Mouse (Mus musculus) frontal cortex, postnatal 14 days (tissue): ENCODE data around the gene Slco2a1.

ENCODE experiments used
- DNase-seq, 2 experiments: peaks; one replicate each; pipeline ENCODE4 v3.0.0; 2022; ENCODE audit warnings: low spot score in 2 of 2

Slco2a1 gene

DNA sequence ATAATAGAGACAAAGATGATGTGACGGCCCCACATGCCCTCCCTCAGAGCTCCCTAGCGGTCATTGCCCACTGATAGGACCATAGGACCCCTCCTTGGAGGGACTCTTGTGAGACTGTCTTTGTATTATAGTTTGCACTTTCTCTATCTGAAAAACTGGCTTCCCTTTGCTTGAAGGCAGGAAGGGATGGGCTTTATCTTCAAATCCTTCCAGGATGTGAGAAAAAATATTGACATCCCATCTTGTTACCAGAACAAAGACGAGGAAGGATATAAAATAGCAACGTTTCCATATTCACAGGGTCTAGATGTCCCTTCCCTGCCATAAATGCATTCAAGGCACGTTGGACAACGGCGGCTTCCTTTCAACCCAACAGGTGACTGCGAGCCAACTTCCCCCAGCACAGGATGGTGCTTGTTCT is 48.5 kb downstream of the Slco2a1 start:
- no peak for DNase-seq

DNA sequence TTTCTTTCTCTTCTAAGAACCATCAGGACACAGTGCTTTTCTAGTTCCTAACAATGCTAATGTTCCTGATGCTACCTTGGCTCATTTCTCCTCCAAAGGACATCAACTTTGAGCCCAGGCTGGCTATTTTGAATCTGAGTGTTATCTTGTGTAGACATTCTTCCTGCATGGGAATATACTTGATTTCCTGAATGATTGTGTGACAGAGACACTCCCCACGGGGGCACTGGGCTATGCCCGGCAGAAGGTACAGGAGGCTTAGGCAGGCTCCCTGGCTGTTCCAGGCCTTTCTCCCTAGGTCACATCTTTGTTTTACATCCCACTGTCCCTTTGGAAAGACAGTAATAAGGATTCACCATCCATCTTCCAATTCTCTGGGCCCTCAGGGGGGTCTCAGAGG is 49.8 kb downstream of the Slco2a1 start:
- no peak for DNase-seq

DNA sequence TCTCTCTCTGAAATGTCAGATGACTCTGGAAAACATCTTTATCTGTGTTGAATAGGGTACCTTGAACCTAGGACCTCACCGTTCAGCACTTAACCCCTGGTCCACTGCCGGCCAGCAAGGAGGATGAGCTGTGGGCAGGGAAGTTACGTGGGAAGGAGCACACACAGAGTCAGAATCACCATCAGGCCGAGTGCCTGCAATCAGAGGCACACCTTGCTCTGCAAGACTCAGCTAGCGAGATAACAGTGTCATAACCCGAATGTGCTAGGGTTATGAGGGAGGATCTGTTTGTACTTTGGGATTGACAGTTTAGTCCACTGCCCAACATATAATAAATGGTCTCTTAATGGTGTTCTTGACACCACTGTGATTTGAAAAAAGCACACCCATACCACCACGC is 50.2 kb downstream of the Slco2a1 start:
- DNase-seq: no peak

DNA sequence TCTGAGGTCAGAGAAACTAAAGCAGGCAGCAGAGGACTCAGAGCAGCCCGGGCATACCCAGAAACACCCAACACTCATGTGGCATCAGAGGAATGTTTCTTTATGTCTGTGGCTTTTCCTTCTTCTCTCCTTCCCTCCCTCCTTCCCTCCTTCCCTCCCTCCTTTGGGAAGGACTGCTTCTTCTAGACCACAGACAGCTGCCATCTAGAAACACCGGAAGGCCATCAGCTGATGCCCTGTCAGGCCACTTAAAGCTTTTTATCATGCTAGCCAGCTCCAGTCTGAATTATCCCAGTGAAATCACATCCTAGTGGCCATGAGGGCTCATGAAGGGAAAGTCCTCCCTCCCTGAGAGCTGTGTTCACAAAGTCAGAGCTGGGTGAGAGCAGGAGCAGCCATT is 52.1 kb downstream of the Slco2a1 start:
- no peak for DNase-seq

DNA sequence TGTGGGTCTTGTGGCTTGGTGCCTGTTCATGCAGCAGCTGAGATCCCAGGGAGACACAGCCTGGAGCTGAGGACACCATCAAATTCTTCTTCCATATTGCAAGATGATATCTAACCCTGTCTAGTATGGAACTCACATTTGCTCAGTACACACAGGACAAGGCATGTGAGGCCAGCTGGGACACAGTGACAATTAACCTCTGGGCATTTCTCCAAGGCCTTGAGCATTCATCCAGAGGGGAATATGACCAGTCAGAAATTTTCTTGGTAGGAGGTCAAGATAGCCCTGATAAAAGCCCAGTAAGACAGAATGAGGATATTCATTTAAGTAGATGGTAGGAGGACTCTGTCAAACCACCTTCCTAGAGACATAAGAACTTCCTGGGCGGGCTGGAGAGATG is 56.9 kb downstream of the Slco2a1 start:
- no peak for DNase-seq

DNA sequence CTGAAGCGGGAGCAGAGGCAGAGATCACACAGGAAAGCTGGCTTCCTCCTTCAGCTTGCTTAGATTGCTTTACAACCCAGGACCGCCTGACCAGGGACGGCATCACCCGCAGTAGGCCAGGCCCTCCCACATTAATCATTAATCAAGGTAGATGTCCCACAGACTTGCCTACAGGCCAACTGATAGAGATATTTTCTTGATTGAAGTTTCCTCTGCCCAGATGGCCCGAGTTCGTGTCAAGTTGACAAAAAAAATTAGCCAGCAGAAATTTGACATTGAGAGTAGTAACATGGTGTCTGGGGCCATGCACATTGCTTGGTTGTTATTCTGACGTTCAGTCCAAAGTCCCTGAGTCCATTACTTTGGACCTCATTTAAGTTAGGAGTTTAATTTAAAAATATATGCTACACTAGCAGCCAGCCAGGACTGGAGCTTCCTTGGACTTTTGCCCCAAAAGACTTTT is 60.6 kb downstream of the Slco2a1 start:
- DNase-seq: no peak

DNA sequence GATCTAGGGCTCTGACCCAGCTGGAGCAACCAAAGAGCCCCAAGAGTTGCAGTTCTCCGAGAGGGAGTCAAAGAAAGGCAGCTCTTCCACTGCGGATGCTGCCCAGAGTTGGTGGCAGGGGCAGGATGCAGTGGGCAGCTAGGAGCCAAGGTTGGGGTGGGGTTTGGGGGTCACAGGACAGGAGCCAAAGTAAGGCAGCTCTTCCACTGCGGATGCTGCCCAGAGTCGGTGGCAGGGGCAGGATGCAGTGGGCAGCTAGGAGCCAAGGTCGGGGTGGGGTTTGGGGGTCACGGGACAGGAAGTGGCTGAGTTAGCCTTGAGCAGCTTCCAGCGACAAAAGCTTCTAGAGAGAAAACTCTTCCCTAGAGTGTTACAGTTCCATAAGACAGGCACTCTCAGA is 65.3 kb downstream of the Slco2a1 start:
- no peak for DNase-seq

DNA sequence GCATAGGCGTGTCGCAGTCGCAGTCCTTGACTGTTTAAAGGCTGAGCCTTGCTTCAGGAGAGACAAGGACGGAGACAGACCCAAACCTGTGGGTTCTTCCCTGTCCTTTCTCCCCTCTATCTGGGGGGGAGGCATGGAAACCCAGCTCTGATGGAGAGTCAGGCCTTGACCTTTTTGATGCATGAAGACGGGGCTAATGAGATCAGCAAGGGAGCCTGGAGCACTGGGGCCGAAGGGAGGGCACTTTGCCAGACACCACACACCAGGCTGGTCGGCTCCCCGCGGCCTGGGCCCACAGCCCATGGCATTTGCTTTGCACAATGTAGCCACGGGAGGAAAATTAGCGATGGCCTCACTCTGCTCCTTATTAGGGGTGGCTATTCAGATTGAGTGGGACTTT is 66.5 kb downstream of the Slco2a1 start:
- no peak for DNase-seq

DNA sequence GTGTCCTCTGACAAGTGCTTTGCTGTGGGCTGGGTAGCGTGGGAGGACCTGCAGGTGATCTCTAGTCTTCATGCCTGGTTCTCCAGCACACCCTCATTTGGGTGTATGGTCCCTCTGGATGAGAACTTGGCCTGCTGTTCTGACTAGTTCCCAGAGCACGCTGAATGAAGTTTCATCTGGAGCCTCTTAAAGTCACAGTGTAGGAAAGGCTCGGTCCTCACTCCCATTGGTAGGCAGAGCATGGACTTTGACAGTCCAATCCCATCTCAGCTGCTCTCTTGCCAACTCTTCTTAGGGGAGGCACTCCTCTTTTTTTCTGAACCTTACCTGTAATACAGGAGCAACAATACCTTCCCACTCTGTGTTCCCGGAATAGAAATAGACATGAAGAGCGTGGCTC is 67.7 kb downstream of the Slco2a1 start:
- no peak for DNase-seq

DNA sequence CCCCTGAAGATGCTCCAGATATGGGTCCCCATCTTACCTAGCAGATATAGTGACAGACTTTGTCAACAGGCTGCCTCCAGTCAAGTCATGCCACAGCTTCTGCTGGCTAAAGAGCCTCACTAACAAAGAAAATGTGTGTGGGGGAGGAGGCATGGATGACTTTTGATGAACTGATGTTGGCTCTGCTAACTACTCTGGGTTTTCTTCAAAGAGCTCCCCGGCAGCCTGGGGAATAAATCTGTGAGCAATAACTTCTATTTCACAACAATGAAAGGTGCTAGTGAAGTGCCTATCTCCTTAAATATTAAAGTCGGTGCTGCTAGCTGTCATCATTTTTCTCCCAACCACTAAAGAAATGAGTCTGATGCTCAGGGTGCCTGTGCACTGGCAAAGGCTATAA is 72.0 kb downstream of the Slco2a1 start:
- DNase-seq: no peak

DNA sequence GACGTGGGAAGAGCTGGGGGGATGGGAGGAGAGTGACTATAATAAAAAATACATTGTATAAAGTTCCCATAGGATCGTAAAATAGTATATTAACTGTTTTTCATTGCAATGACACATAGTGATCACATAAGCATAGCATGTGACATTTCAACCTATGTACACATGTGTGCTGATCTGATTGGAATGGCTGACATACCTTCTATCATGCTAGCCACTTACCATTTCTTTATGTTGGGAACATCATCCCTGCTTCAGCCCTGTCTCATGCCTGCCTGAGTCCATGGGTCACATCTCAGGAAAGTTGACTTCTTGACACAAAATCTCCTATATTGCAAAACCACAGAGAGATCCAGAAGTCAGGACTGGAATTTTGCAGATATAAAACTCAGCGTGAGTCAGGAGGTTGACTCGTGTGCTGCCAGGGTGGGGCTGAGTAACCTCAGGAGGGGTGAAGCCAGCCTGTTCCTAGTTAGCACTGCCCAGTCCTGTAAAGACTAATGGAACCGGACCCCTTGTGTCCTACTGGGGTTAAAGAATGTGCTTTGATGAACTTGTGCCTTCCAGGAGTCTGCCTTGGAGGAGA is 73.0 kb downstream of the Slco2a1 start:
- no peak for DNase-seq

DNA sequence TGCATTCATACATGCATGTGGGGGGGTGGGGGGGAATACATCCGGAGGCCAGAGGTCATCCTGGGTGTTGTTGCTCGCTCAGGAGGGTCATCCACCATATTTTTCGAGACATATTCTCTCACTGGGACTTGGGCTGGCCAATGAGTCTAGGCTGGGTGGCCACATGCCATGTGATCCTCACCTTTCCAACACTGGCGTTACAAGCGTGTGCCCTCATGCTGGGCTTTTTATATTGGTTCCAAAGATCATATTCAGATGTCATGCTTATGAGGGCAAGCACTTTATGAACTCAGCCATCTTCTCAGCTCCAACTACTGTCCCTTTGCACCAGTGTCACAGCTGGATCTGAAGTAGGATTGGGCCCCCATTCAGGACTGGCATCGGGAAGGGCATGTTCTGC is 75.1 kb downstream of the Slco2a1 start:
- DNase-seq: no peak

DNA sequence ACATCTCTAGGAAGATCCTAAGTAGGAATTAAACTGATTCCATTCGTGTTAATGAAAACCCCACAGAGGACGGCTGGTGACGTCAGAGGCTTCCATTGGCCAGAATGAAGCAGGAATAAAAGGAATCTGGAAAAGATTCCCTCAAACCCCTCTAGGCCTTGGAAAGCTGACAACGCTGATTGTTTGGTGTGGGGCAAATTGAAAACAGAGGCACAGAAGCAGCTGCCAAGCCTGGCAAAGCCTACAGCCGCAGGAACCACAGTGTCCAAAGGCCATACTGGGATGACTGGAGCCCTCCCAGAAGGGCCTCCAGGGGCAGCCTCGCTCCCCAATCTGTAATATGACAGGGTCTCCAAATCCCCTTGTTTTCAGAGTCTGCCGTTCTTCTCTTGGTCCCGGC is 78.3 kb downstream of the Slco2a1 start:
- DNase-seq: no peak

DNA sequence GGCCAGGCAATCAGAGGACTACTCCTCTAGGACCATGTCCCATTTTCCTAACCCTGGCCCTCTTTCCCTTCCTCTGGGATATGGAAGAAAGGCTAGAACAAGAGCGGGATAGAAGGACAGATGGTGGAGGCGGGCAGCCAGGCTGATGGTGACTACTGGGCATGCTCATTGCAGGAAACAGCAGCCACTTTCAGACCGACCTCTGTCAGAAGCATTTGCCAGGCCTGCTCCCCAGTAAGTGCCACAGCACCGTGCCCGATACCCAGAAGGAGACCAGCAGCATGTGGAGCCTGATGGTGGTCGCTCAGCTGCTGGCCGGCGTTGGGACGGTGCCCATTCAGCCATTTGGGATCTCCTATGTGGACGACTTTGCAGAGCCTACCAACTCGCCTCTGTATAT is 79.1 kb downstream of the Slco2a1 start:
- DNase-seq: no peak

DNA sequence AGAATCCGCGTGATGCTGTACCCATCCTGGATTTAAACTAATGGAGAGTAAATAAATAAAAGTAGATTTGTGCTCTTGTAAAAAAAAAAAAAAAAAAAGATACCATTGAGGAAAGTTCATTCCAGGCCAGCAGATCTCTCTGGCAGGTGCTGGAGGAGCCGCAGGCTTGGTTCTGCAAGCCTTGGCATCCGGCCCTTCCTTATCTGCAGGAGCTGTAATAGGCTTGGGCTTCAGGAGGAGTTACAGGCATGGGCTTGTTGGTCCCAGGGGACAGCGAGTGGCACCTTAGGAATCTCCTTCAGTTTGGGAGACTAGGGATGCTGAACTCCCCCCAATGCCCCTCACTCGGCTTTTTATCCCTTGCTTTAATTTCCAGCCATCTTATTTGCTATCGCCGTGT is 80.3 kb downstream of the Slco2a1 start:
- DNase-seq: no peak

DNA sequence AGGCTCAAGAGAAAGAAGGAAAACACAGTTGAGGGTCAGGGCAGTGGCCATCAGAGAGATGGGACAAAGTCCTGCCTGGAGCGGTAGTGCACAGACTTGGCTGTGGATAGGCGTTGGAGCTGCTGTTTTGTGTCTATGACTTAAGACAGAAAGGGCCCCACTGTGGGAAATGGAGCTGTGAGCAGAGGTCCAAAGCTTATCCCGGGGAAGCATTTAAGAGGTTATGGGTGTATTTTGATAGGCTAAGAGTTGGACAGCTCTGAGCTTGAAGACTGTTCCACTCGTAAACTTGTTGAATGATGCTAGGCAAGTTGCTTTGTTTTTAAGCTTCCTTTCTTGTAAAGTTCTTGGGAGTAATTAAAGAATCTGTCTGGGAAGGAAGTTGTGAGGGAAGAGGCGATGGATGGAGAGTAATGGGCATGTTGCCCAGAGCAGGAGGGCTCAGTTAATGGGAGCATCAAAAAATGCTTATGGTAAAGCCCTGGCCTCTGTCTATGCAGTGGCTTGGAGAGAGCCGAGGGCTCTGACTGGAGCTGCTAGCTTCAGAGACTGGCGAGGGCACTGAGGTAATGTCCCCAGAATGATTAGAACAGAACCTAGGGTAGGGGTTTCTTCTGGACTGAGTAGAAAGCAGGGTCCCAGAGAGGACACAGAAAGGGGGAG is 83.2 kb downstream of the Slco2a1 start:
- DNase-seq: no peak

DNA sequence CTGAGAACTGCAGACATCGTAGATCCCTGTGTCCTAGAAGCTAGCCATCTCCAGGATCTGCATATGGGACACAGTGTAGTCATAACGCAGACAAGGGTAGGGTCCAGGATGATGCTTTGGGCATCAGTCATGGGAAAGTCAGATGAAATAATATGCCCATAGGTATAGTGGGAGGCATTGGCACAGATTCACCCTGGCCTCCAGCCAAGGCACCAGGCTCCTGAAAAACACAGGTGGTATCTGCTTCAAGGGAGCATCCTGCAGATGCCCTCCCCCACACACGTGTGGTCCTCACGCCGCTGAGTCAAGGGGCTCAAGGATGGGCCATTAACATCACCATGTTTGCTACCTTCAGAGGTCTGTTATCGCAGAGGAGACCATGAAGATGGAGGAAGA is 83.7 kb downstream of the Slco2a1 start:
- no peak for DNase-seq

DNA sequence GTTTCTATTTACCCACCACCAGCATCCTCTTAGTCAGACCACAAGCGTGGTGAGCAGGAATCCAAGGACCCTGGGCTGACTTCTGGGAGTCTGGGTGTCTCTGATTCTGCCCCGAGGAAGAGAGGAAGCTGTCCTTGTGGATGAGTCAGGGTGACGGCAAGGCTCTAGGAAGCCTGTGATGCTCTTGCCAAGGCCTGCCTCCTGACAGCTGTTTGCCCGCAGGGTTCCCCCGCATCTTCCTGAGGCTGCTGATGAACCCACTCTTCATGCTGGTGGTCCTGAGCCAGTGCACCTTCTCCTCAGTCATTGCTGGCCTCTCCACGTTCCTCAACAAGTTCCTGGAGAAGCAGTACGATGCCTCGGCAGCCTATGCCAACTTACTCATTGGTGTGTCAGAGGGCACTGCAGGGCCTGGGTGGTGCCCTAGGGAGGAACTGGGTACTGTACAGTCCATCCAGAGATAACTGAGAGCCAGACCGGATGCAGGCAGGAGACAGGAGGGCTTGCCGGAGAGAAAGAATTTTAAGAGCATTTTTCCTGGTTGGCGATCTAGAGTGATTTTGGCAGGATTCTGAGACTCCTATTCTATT is 84.5 kb downstream of the Slco2a1 start:
- DNase-seq: no peak

DNA sequence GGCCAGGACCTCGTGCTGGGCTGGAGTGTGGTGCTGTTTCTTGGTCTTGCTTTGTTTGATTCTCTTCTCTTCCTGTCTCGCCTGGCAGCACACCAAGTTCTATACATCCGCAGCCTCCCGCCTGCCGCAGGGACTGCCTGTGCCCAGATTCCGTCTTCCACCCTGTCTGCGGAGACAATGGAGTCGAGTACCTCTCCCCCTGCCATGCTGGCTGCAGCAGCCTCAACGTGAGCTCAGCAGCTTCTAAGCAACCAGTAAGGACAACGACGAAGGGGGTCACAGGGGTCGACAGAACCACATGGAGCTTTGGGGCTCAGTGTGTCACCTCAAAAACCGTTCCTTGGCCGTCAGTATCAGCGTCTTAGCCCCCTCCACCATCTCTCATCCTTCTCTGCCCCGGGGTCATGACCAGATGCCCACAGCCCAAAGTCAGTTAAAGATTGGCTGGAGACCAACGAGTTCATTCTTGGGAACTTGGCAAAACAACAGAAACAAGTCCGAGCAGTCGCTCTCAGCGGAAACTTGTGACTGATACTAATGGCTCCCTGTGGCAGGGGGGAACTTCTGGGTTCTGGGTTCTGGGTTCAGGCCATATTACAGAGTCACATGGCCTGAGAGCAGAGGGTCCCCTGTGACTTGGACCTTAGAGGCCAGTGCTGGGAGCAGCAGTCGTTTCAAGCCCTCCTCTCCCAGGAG is 88.5 kb downstream of the Slco2a1 start:
- DNase-seq: no peak

DNA sequence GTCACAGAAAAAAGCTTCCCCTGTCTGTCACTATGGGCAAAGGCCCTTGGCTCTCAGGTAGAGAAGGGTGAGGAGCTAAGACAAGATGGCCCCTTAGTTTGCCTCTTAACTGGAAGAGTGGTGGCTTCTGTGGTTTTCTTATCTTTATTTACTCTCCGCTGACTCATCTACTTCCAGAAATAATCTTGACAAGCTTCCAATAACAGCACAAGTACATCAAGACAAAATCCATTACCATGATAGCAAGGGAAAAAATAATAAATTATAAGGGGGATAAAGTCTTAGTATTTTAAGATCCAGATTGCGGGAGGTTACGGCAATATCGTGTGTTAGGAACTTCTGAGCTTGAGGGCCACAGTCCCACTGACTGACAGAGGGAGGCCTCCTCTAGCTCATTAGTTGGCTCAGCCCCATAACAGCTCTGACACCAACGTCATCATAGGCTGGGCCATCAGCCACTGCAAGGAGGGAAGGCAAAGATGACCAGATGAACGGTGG is 89.7 kb downstream of the Slco2a1 start:
- DNase-seq: no peak

DNA sequence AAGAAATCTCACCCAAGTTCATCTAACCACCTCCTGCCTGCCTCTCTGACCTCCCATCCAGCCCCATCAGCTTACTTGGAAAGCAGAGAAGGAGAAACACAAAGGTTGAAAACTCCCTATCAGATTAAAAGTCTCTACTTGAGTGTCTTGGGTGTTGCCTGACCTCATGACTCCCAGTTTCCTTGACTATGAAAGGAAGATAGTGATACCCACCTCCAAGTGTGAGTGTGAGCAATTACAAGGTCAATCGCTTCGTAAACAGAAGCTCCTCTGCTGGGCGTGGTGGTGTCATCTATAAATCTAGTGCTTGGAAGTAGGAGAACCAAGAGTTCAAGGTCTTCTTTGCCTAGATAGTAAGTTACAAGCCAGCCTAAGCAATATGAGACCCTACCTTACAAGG is 91.7 kb downstream of the Slco2a1 start:
- no peak for DNase-seq

DNA sequence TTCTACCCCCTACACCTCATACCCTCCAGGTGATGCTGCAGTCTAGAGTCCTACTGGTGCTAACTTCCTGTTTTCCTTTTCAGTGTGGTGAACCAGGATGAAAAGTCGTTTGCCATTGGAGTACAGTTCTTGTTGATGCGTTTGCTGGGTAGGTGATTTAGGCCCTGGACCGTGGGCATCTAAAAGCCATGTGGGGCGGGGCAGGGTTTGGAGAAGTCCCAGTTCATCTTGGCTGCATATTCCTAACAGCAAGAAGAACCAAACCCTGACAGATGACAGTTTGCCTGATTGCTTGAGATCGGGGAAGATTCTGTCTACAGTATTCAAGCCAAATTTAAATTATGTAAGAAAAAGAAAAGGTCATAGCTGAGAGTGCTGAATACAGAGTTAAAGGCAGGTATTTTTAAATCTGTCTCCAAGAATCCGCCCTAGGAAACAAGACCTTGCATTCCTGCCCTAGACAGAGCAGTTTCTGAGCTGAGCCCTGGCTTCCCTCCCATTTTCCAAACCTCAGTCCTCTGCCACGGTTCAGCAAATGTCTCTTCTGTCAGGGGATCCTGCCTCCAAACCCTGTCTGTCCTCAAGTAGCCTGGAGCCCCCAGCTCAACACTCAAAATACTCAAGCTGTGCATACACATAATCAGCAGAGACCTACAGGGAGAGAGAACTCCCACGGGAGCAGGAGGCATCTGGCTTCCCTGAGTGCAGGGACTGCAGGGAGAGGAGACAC is 93.9 kb downstream of the Slco2a1 start:
- DNase-seq: no peak
